Mouse (Mus musculus): ENCODE results near the gene Lif. TPM values are rescaled to one million over a fixed set of nuclear protein-coding genes. Genes with fewer than 3 reads are reported as not detected.

Gene Lif
- polyA plus RNA-seq (2012; rRNA removed) = 0.95 and 1.6 TPM in 2 replicates

DNA sequence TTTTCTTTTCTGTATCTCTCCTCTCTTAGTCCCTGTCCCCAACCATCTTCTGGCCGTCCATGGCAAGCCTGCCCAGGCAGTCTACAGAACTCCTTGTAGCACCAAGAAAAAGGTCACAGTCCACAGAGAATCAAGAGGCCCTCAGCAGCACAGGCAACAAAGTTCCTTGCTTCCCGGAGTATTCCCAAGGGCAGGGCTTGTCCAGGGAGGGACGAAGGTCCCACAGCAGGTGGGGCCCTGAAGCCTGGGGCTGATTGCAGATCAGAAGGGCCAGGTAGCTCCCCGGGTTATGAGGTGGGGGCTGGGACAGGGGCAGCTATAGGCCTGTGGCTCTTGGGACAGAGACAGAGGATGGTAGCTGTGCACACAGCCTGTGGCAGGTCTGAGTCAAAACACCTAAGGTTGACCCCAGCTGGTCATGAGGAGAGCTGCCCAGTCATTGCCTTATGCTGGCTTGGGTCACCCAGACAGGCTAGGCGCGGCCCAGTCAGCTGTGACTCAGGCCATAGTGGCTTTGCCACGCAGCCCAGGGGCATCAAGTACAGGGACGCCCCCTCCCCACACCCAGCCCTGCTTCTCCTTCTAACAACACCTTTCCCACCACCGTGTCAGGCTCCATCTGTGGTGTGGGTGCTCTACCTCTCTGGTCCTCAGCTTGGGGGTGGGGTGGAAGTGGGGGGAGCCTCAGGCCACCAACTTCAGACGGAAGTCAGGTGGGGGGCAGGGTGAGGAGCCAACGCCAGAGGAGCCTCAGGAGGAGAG, at the start of gene Lif:
Gene Lif, plus strand, starts transcription at position 712 of the 762 bp plus-strand sequence.
- H3K4me1 ChIP-seq (ENCODE audit: control insufficient read depth, insufficient read depth, insufficient read length) = peaks cover 13% of the 10 kb centered on the region; the same call in 1 of the 2 replicates
- no peaks in the 10 kb centered on the region for H3K27me3 ChIP-seq (ENCODE audit: control insufficient read depth, insufficient read depth, low read length)
- no peak within 1 kb of the TSS for H3K27ac ChIP-seq (ENCODE audit: insufficient read depth, low read length)
- no peak for TF ChIP-seq POLR2A (IDR thresholded peaks at IDR 0.05; ENCODE audit: low read depth, low read length)
- TF ChIP-seq CTCF (IDR thresholded peaks at IDR 0.05; ENCODE audit: extremely low read depth, insufficient read depth, insufficient read length, insufficient replicate concordance) = no peak
- DNase-seq (ENCODE audit: low read depth in 1 of 2, low spot score in 2 of 2) = no peak
- H3K4me3 ChIP-seq (ENCODE audit: extremely low read depth, insufficient read depth, insufficient read length) = no peak within 1 kb of the TSS
- 76% methylated on average over 11 of the region's 11 CpGs for WGBS
- no peaks in the 10 kb centered on the region for H3K36me3 ChIP-seq (ENCODE audit: control insufficient read depth, insufficient read depth, low read length)

DNA sequence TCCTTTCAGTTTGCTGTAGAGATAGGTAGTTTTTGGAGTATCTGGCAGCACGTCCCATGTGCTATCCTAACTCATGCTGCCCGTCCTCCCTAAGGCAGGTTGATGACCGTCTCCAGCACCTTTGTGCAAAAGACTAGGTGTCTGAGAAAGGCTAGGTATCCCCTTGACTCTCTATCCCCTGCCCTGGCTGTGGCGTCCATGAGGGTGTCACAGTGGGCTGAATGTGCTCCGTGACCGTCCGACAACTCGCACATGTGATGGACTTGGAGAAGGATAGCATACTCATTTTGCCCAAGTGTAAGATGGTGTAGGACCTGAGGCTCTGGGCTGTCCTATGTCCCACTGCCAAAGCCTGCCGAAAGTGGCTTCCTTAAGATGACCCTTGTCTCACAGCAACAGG, 49.7 kb upstream of the Lif start:
- no peak overlapping the region for H3K4me3 ChIP-seq (ENCODE audit: extremely low read depth, insufficient read depth, insufficient read length)
- peaks cover 7% of the 10 kb centered on the region; the same call in 1 of the 2 replicates for H3K4me1 ChIP-seq (ENCODE audit: control insufficient read depth, insufficient read depth, insufficient read length)
- H3K27me3 ChIP-seq (ENCODE audit: control insufficient read depth, insufficient read depth, low read length) = no peaks in the 10 kb centered on the region
- 92% methylated on average over 9 of the region's 9 CpGs for WGBS
- H3K27ac ChIP-seq (ENCODE audit: insufficient read depth, low read length) = no peak overlapping the region
- DNase-seq (ENCODE audit: low read depth in 1 of 2, low spot score in 2 of 2) = no peak
- no peak for TF ChIP-seq CTCF (IDR thresholded peaks at IDR 0.05; ENCODE audit: extremely low read depth, insufficient read depth, insufficient read length, insufficient replicate concordance)
- no peak for TF ChIP-seq POLR2A (IDR thresholded peaks at IDR 0.05; ENCODE audit: low read depth, low read length)
- peaks cover 21% of the 10 kb centered on the region for H3K36me3 ChIP-seq (ENCODE audit: control insufficient read depth, insufficient read depth, low read length)

DNA sequence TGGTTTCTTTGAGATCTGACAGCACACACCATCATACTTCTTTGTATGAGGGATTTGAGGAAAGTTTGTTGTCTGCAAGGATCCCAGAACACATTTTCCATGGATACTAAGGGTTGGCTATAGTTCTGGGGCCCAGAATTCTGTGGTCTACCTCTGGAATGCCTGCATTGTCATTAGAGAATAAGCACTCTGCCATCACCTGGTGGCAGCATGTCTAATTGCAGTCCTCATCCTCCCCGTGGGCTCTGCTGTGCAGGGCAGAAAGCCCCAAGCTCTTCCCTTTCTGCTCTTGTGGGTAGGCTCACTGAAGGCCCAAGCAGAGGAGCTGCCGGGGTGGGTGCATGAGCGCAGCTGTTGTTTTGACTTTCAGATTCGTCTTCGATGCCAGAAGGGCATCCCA, 47.8 kb upstream of the Lif start:
- Histone ChIP-seq H3K27ac (ENCODE audit: insufficient read depth, low read length) (no peak overlapping the region), H3K36me3 (ENCODE audit: control insufficient read depth, insufficient read depth, low read length) (peaks cover 39% of the 10 kb centered on the region), H3K27me3 (ENCODE audit: control insufficient read depth, insufficient read depth, low read length) (no peaks in the 10 kb centered on the region), H3K4me3 (ENCODE audit: extremely low read depth, insufficient read depth, insufficient read length) (no peak overlapping the region), H3K4me1 (ENCODE audit: control insufficient read depth, insufficient read depth, insufficient read length) (peaks cover 5% of the 10 kb centered on the region; the same call in 1 of the 2 replicates)
- TF ChIP-seq CTCF (IDR thresholded peaks at IDR 0.05; ENCODE audit: extremely low read depth, insufficient read depth, insufficient read length, insufficient replicate concordance) (no peak), POLR2A (IDR thresholded peaks at IDR 0.05; ENCODE audit: low read depth, low read length) (no peak)
- no peak for DNase-seq (ENCODE audit: low read depth in 1 of 2, low spot score in 2 of 2)
- 68% methylated on average over 5 of the region's 5 CpGs for WGBS

DNA sequence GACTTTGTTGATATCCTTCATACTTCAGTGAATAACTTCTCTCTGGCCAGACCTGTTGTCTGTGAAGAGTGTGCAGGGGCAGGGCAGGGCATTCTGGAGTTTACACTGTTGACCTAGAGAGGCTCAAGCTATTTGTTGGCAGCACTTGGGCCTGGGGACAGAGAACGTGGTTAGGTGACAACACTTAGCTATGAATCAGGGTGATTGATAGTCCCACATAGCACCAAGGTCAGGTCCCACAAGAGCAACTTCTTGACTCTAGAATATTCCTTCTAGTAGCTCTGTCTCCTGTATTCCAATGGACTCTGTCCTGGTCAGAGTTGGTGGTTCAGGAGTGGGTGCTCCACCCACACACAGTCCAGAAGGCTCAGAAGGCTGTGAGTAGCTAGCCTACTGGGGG, 46.6 kb upstream of the Lif start:
- Histone ChIP-seq H3K36me3 (ENCODE audit: control insufficient read depth, insufficient read depth, low read length) (peaks cover 44% of the 10 kb centered on the region), H3K4me3 (ENCODE audit: extremely low read depth, insufficient read depth, insufficient read length) (no peak overlapping the region), H3K27ac (ENCODE audit: insufficient read depth, low read length) (no peak overlapping the region), H3K27me3 (ENCODE audit: control insufficient read depth, insufficient read depth, low read length) (no peaks in the 10 kb centered on the region), H3K4me1 (ENCODE audit: control insufficient read depth, insufficient read depth, insufficient read length) (peaks cover 3% of the 10 kb centered on the region; the same call in 1 of the 2 replicates)
- TF ChIP-seq POLR2A (IDR thresholded peaks at IDR 0.05; ENCODE audit: low read depth, low read length) = no peak
- TF ChIP-seq CTCF (IDR thresholded peaks at IDR 0.05; ENCODE audit: extremely low read depth, insufficient read depth, insufficient read length, insufficient replicate concordance) = no peak
- no peak for DNase-seq (ENCODE audit: low read depth in 1 of 2, low spot score in 2 of 2)
- 67% methylated on average over 1 of the region's 1 CpGs for WGBS

DNA sequence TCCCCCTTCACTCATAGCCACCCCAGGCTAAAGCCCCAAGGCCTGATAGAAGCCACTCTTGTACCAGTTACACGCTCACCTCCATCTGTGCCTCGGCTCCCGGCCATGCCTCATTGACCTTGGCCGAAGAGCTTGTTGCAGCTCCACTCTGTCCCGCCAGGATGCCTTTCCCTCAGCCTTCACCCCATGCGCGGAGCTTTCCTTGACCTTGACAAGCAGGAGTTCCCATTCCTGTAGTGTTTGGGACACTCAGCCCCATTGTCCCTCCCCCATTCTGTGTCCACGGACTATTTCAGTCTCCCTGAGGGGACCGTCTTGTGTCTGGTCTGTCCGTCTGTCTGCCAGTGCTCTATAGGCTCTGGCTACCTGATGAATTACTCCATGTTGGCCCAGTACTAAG, 44.2 kb upstream of the Lif start:
- H3K4me3 ChIP-seq (ENCODE audit: extremely low read depth, insufficient read depth, insufficient read length) = no peak overlapping the region
- no peak overlapping the region for H3K27ac ChIP-seq (ENCODE audit: insufficient read depth, low read length)
- no peak for TF ChIP-seq CTCF (IDR thresholded peaks at IDR 0.05; ENCODE audit: extremely low read depth, insufficient read depth, insufficient read length, insufficient replicate concordance)
- TF ChIP-seq POLR2A (IDR thresholded peaks at IDR 0.05; ENCODE audit: low read depth, low read length) = no peak
- no peaks in the 10 kb centered on the region for H3K27me3 ChIP-seq (ENCODE audit: control insufficient read depth, insufficient read depth, low read length)
- H3K4me1 ChIP-seq (ENCODE audit: control insufficient read depth, insufficient read depth, insufficient read length) = 0 out of 2 replicates have a peak, but pooled peaks cover 2% of the 10 kb centered on the region
- DNase-seq (ENCODE audit: low read depth in 1 of 2, low spot score in 2 of 2) = no peak
- H3K36me3 ChIP-seq (ENCODE audit: control insufficient read depth, insufficient read depth, low read length) = peaks cover 40% of the 10 kb centered on the region
- 91% methylated on average over 10 of the region's 10 CpGs for WGBS

DNA sequence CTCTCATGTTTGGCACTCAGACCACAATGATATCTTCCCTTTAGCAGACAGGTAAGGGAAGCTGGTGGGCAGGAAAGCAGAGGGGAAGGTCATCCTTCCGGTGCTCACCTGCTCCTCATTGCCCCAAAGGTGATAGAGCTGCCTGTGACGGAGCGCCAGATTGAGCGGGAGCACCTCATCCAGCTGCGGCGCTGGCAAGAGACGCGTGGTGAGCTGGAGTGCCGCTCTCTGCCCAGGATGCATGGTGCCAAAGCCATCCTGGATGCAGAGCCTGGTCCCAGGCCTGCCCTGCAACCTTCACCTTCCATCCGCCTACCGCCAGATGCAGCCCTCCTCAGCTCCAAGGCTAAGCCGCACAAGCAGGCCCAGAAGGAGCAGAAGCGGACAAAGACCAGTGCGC, 42.8 kb upstream of the Lif start:
- H3K36me3 ChIP-seq (ENCODE audit: control insufficient read depth, insufficient read depth, low read length) = peaks cover 35% of the 10 kb centered on the region
- H3K4me1 ChIP-seq (ENCODE audit: control insufficient read depth, insufficient read depth, insufficient read length) = peaks cover 5% of the 10 kb centered on the region; the same call in 1 of the 2 replicates
- DNase-seq (ENCODE audit: low read depth in 1 of 2, low spot score in 2 of 2) = no peak
- no peaks in the 10 kb centered on the region for H3K27me3 ChIP-seq (ENCODE audit: control insufficient read depth, insufficient read depth, low read length)
- TF ChIP-seq CTCF (IDR thresholded peaks at IDR 0.05; ENCODE audit: extremely low read depth, insufficient read depth, insufficient read length, insufficient replicate concordance) (no peak), POLR2A (IDR thresholded peaks at IDR 0.05; ENCODE audit: low read depth, low read length) (no peak)
- no peak overlapping the region for H3K4me3 ChIP-seq (ENCODE audit: extremely low read depth, insufficient read depth, insufficient read length)
- 94% methylated on average over 14 of the region's 14 CpGs for WGBS
- H3K27ac ChIP-seq (ENCODE audit: insufficient read depth, low read length) = no peak overlapping the region

DNA sequence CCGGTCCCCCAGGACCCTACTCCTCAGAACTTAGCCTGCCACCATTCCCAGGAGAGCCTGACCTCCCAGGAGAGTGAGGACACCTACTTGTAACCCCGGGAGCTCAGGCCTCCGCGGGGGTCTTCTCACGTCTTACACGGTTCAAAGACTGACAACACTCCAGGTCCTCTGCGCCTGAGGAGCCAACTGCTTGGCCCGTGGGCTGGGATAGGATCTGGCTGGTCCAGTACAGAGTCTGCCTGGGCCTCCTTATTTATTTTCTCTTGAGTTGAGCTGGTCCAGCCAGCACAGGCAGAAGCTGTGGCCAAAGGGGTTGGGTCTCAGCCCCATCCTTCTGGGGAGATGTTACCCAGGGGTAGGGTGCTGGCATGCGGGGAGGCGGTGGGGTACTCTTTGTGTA, 42.3 kb upstream of the Lif start:
- WGBS = 93% methylated on average over 10 of the region's 10 CpGs
- Histone ChIP-seq H3K27me3 (ENCODE audit: control insufficient read depth, insufficient read depth, low read length) (no peaks in the 10 kb centered on the region), H3K4me1 (ENCODE audit: control insufficient read depth, insufficient read depth, insufficient read length) (peaks cover 5% of the 10 kb centered on the region; the same call in 1 of the 2 replicates), H3K4me3 (ENCODE audit: extremely low read depth, insufficient read depth, insufficient read length) (no peak overlapping the region), H3K36me3 (ENCODE audit: control insufficient read depth, insufficient read depth, low read length) (peaks cover 35% of the 10 kb centered on the region), H3K27ac (ENCODE audit: insufficient read depth, low read length) (no peak overlapping the region)
- no peak for TF ChIP-seq POLR2A (IDR thresholded peaks at IDR 0.05; ENCODE audit: low read depth, low read length)
- no peak for TF ChIP-seq CTCF (IDR thresholded peaks at IDR 0.05; ENCODE audit: extremely low read depth, insufficient read depth, insufficient read length, insufficient replicate concordance)
- no peak for DNase-seq (ENCODE audit: low read depth in 1 of 2, low spot score in 2 of 2)
